Mouse (Mus musculus): ENCODE data around the gene Tmco4. TPM values are rescaled to one million over a fixed set of nuclear protein-coding genes. Genes with fewer than 3 reads are reported as not detected.

Gene Tmco4
- 2.1 TPM in 2 replicates for polyA plus RNA-seq (2012; rRNA removed)
- 1.2 and 2.7 TPM in 2 replicates for polyA plus RNA-seq (2014; fragmentation: Nextera tagmentation; extraction: Ambion mirVana)

- no peaks in the 10 kb centered on the region for H3K27me3 ChIP-seq (ENCODE audit: control insufficient read depth, insufficient read depth, low read length)
- H3K27ac ChIP-seq = peak within 1 kb of the TSS; percentile 66
- DNase-seq (ENCODE audit: low read depth in 3 of 3, low spot score in 3 of 3) (peak; percentile 49 to 62 (median 54)), ATAC-seq (ENCODE audit: insufficient read depth) (peak; percentile 81)
- peak within 1 kb of the TSS; percentile 83 for H3K9ac ChIP-seq (replicated peaks)
- peak within 1 kb of the TSS; percentile 96 for H3K4me2 ChIP-seq (ENCODE audit: low read depth)
- peak within 1 kb of the TSS; percentile 64 to 84 for H3K4me3 ChIP-seq (ENCODE audit: insufficient read depth in 1 of 2, low read depth in 2 of 2, low read length in 2 of 2)
- WGBS (ENCODE audit: insufficient replicate concordance) = under 1% methylated on average over 56 of the region's 60 CpGs
- no peaks in the 10 kb centered on the region for H3K36me3 ChIP-seq (replicated peaks; ENCODE audit: control insufficient read depth, insufficient read depth, low read depth)
- TF ChIP-seq EP300 (IDR thresholded peaks at IDR 0.05; ENCODE audit: low read depth) = no peak
- 0 out of 2 replicates have a peak, but pooled peaks have one; percentile 2 for TF ChIP-seq CTCF (IDR thresholded peaks at IDR 0.05; ENCODE audit: low read depth)
- H3K9me3 ChIP-seq (ENCODE audit: control insufficient read depth, low read length) = no peaks in the 10 kb centered on the region
- H3K4me1 ChIP-seq (replicated peaks; ENCODE audit: control insufficient read depth in 2 of 2, insufficient read depth in 2 of 2, low read length in 1 of 2) = peaks cover 0 to 11% of the 10 kb centered on the region in 2 experiments; a peak in 2 of 4 replicates
Observed at GRCm38 (mm10) chr4:138972827-138973718, at the start of gene Tmco4. Gene Tmco4 (plus strand): TSS chr4:138972888.

- no peaks in the 10 kb centered on the region for H3K4me1 ChIP-seq (replicated peaks; ENCODE audit: control insufficient read depth in 2 of 2, insufficient read depth in 2 of 2, low read length in 1 of 2)
- H3K4me3 ChIP-seq (ENCODE audit: insufficient read depth in 1 of 2, low read depth in 2 of 2, low read length in 2 of 2) = no peak overlapping the region
- H3K27me3 ChIP-seq (ENCODE audit: control insufficient read depth, insufficient read depth, low read length) = no peaks in the 10 kb centered on the region
- no peak overlapping the region for H3K27ac ChIP-seq
- H3K4me2 ChIP-seq (ENCODE audit: low read depth) = no peak overlapping the region
- H3K36me3 ChIP-seq (replicated peaks; ENCODE audit: control insufficient read depth, insufficient read depth, low read depth) = no peaks in the 10 kb centered on the region
- TF ChIP-seq EP300 (IDR thresholded peaks at IDR 0.05; ENCODE audit: low read depth) (no peak), CTCF (IDR thresholded peaks at IDR 0.05; ENCODE audit: low read depth) (no peak)
- DNase-seq (ENCODE audit: low read depth in 3 of 3, low spot score in 3 of 3) = no peak
- ATAC-seq (ENCODE audit: insufficient read depth) = no peak
- H3K9ac ChIP-seq (replicated peaks) = no peak overlapping the region
- WGBS (ENCODE audit: insufficient replicate concordance) = 43% methylated on average over 2 of the region's 2 CpGs
- no peaks in the 10 kb centered on the region for H3K9me3 ChIP-seq (ENCODE audit: control insufficient read depth, low read length)
Observed at GRCm38 (mm10) chr4:138925561-138925960, 47.1 kb upstream of the Tmco4 start.

GRCm38 (mm10) chr4:138933862-138934261 lies 38.8 kb upstream of the Tmco4 start:
- Histone ChIP-seq H3K4me1 (replicated peaks; ENCODE audit: control insufficient read depth in 2 of 2, insufficient read depth in 2 of 2, low read length in 1 of 2) (no peaks in the 10 kb centered on the region), H3K9ac (replicated peaks) (no peak overlapping the region), H3K9me3 (ENCODE audit: control insufficient read depth, low read length) (no peaks in the 10 kb centered on the region), H3K36me3 (replicated peaks; ENCODE audit: control insufficient read depth, insufficient read depth, low read depth) (no peaks in the 10 kb centered on the region), H3K27me3 (ENCODE audit: control insufficient read depth, insufficient read depth, low read length) (no peaks in the 10 kb centered on the region), H3K4me2 (ENCODE audit: low read depth) (no peak overlapping the region), H3K4me3 (ENCODE audit: insufficient read depth in 1 of 2, low read depth in 2 of 2, low read length in 2 of 2) (no peak overlapping the region), H3K27ac (no peak overlapping the region)
- TF ChIP-seq CTCF (IDR thresholded peaks at IDR 0.05; ENCODE audit: low read depth) (no peak), EP300 (IDR thresholded peaks at IDR 0.05; ENCODE audit: low read depth) (no peak)
- 0 out of 2 replicates have a peak, but pooled peaks have one; percentile 31 for ATAC-seq (ENCODE audit: insufficient read depth)
- WGBS (ENCODE audit: insufficient replicate concordance) = 22% methylated on average over 3 of the region's 3 CpGs
- no peak for DNase-seq (ENCODE audit: low read depth in 3 of 3, low spot score in 3 of 3)

- Histone ChIP-seq H3K27me3 (ENCODE audit: control insufficient read depth, insufficient read depth, low read length) (no peaks in the 10 kb centered on the region), H3K4me1 (replicated peaks; ENCODE audit: control insufficient read depth in 2 of 2, insufficient read depth in 2 of 2, low read length in 1 of 2) (no peaks in the 10 kb centered on the region), H3K9me3 (ENCODE audit: control insufficient read depth, low read length) (no peaks in the 10 kb centered on the region), H3K36me3 (replicated peaks; ENCODE audit: control insufficient read depth, insufficient read depth, low read depth) (no peaks in the 10 kb centered on the region), H3K9ac (replicated peaks) (no peak overlapping the region), H3K4me3 (ENCODE audit: insufficient read depth in 1 of 2, low read depth in 2 of 2, low read length in 2 of 2) (no peak overlapping the region), H3K27ac (no peak overlapping the region), H3K4me2 (ENCODE audit: low read depth) (no peak overlapping the region)
- TF ChIP-seq EP300 (IDR thresholded peaks at IDR 0.05; ENCODE audit: low read depth) (no peak), CTCF (IDR thresholded peaks at IDR 0.05; ENCODE audit: low read depth) (no peak)
- 67% methylated on average over 11 of the region's 11 CpGs for WGBS (ENCODE audit: insufficient replicate concordance)
- DNase-seq (ENCODE audit: low read depth in 3 of 3, low spot score in 3 of 3) = no peak
- no peak for ATAC-seq (ENCODE audit: insufficient read depth)
Observed at GRCm38 (mm10) chr4:138934456-138935145, 38.1 kb upstream of the Tmco4 start.
